Mouse (Mus musculus): ENCODE results near the gene Rhbdl1.

DNA sequence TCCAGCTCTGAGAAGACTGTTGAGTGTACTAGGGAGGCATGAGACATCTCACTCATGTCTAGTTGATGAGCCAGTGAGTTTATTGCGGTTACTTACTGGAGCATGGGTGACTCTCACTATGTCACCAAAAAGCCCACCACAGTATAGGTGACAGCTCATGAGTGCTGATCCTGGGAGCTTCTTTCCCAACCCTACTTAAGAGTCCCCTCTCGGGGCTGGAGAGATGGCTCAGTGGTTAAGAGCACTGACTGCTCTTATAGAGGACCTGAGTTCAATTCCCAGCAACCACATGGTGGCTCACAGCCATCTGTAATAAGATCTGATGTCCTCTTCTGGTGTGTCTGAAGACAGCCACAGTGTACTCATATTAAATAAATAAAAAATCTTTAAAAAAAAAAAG, 32.9 kb upstream of the Rhbdl1 start:
- TF ChIP-seq CTCF (IDR thresholded peaks at IDR 0.05; ENCODE audit: borderline replicate concordance, insufficient read depth, low read length) (no peak), POLR2A (IDR thresholded peaks at IDR 0.05; ENCODE audit: low read depth, low read length) (no peak)
